Mouse (Mus musculus) right cerebral cortex, postnatal 36 days (tissue): Measurements from ENCODE around the gene 1500015O10Rik.

Source experiments
- DNase-seq, 2 experiments: peaks; one replicate each; pipeline ENCODE4 v3.0.0; 2022; ENCODE audit warnings: low spot score in 2 of 2, mixed read lengths in 1 of 2

The 1500015O10Rik gene

GRCm38 (mm10) chr1:43730491-43730924, at the start of gene 1500015O10Rik:
1500015O10Rik (plus strand) TSS chr1:43730602.
- peak; percentile 22 to 46 for DNase-seq

DNA sequence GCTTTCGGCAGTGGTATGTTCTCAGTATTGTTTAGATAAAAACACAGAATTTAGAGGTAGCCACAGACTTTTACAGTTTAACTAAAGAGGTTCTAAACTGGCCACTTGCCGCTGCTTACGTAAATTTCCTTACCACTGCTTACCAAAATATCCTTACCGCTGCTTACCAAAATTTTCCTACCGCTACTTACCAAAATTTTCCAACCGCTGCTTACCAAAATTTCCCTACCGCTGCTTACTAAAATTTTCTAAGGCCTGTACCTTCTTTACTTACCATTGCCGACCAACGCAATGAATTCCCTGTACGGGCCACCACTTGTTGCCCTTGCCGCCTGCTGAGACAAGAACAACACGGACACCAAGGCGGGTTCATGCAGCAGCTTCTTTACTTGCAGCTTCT, 40.4 kb upstream of the 1500015O10Rik start:
- DNase-seq = no peak

- DNase-seq = no peak
Observed at GRCm38 (mm10) chr1:43690507-43690906, 39.9 kb upstream of the 1500015O10Rik start.

- no peak for DNase-seq
Observed at GRCm38 (mm10) chr1:43694076-43694475, 36.3 kb upstream of the 1500015O10Rik start.

DNA sequence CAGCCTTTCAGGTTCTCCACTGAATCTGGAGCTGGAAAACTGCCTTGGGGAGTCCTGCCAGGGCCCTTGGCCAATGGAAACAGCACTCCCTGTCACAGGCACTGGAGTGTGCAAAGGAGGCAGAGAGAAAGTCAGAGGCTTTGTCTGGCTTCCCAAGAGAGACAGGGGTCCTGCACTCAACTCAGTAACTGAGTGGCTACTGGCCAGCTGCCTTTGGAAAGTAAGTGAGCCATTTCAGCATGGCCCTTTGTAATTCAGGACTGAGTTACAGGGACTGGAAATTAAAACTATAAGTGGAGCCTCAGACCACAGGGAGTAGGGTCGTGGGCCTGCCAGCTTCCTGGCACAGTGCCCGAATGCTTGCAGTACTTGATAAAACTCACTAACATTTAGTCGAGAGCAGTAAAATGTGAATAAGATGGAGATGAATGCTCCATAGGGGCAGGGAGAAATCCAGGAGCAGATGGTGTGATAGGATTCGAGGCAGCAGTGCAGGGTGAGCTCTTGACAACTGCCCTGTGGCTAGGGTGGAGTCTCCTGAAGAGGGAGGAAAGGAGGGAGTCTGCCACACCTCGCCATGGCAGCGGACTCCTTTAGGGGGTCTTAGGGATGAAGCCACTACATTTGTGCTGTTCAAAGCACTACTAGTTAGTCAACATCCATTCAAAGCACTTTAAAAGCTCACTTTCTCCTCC, 35.4 kb upstream of the 1500015O10Rik start:
- DNase-seq = peak; percentile 67

DNA sequence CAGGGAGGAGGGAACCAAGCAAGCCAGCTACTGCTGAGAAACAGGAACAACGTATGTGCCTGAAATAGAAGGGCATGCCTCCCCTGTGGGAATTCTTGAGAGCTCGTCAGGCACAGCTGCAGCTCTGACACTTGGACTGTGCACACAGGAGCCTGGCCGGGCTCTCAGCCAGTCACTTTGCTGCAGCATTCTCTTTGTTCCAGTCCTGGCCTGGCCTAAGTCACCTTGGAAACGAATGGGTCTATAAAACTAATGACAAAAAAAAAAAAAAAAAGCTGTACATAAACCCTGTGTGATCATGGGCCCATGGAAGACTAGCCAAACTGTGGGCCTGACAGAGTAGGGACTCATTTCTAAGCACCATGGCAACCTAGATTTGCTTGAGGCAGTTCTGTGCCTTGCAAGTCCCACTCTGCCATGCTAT, 31.8 kb upstream of the 1500015O10Rik start:
- DNase-seq = peak; percentile 12 to 34

- no peak for DNase-seq
Observed at GRCm38 (mm10) chr1:43714841-43715240, 15.6 kb upstream of the 1500015O10Rik start.

DNA sequence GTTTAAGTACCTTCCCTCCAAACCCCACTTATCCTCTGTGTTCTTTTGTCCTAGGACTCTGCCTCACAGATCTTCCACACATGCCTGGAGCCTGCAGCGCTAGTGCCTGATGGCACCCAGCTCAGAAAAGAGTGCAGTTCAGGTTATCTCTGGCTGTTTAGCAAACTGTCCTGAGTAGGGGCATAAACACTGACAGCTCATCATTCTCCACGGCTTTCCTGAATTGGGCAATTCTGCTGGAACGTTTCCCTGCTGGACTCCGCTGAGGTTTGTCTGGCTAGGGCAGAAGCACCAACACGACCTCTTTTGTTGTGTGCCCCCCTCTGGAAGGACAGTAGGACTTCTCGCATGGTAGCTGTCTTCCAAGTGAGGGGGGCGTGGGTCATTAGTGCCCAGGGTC, 12.4 kb upstream of the 1500015O10Rik start:
- no peak for DNase-seq

DNA sequence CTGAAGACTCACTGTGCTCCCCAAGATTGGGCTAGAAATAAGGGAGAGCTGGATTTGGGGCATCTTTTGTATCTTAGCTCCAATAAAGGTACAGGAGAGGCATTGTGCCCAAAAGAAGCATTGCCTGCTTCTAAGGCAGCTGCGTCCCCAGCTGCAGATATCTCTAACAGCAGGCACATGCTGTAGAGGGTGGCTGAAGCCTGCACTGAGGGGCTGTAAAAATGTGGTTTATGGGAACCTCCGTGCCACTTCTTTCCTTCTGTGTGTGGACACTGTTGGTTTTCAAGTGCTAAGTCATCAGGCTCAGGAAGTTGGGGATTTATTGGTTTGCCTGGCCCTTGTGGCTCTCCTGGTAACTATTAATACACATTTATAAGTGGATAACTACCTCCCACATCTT, 11.6 kb upstream of the 1500015O10Rik start:
- DNase-seq = no peak

DNA sequence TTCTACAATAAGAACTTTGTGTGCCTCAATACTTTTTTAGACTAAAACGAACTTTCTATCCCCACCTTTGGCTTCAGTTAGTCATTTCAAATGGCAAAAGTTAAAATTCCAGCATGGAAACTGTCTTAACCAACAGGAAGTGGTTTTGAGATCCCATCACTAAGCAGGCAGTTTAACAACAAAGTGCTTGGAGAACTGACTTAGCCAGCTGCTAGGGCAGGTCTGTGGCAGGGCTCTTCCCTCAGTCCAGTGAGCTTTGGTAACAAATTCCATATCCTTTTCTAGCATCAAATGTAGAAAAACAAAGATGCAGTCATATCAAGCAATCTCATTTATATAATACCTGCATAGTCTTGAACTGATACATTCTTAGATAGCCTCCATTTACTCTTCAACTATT, 7.9 kb upstream of the 1500015O10Rik start:
- DNase-seq = no peak

- no peak for DNase-seq
Observed at GRCm38 (mm10) chr1:43732100-43732499, 1.7 kb downstream of the 1500015O10Rik start.

GRCm38 (mm10) chr1:43732657-43733056, 2.3 kb downstream of the 1500015O10Rik start:
- DNase-seq = no peak

- DNase-seq = peak in 1 of 2 experiments; percentile 33
Observed at GRCm38 (mm10) chr1:43737812-43738518, 7.6 kb downstream of the 1500015O10Rik start.

GRCm38 (mm10) chr1:43738519-43738894, 8.1 kb downstream of the 1500015O10Rik start:
- DNase-seq = no peak

DNA sequence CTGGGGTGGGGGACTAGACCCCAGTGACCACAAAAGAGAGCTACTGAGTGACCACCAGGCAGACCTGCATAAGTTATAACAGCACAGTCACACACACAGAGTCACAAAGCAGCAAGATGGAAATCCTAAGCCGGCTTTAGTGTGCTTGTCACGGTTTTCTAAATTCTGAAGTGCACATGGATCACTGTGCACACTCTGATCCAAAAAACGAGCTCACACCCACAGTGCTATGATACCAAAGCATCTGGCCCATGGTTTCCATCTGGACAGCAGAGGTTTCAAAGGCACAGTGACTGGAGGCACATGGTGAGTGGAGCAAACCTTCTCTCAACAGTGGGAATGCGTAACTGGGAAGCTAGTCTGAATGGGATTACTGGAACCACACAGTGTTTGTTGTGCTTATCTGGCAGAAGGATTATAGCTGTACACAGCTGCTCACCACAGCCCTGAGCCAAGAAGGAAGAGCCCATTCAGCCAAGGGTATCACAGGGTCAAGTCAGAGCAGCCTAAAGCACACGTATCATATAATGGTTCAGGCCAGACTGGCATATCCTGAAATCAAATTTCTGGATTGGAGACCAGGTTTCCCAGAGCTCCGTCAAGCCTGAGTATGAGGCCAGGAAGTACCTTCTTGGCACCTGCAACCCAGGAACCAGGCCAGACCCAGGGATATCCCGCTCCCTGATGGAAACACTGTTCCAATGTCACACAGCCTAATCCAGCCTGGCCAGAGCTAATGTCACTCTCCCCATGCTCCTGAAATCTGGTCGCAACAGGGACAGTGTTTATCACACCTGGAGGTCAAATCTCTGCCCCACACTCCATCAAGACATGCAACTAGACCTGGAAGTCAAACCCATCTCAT, 24.3 kb downstream of the 1500015O10Rik start:
- DNase-seq = no peak

DNA sequence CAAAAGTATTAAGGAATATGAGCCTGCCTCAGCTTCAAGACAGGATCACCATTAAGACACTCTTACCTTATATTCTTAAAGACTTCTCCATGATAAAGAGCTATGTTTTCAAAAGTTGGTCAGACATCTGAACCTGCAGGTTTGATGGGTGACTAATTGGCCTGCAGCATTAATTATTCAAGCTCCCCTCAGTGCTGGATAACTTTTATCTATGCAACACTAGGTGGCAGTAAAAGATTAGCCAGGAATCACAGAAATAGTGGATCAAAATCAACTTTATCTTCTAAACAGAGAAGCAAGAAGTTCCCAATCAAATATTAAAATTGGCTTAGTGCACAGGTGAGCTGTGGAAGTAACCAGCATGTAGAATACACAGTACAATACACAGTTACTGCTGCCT, 29.7 kb downstream of the 1500015O10Rik start:
- DNase-seq = no peak

DNA sequence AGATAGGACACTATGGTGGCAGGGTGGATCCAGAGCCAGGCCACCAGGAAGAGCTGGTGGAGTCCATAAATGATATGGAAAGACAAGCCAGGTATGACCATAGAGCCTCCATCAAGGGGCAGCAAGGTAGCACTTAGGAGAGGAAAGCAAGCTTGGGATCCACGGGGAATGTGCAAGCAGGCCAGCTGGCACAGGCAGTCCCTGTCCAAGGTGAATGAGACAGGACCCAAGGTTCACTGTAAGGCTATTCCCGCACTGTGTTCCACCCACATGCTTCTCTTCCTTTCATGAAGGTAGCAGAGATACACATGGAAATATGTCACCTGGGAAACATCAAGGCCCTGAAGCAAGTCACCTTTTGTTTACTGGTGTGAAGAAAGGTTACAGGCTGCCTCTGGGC, 34.1 kb downstream of the 1500015O10Rik start:
- DNase-seq = no peak

- no peak for DNase-seq
Observed at GRCm38 (mm10) chr1:43766328-43766727, 35.9 kb downstream of the 1500015O10Rik start.

DNA sequence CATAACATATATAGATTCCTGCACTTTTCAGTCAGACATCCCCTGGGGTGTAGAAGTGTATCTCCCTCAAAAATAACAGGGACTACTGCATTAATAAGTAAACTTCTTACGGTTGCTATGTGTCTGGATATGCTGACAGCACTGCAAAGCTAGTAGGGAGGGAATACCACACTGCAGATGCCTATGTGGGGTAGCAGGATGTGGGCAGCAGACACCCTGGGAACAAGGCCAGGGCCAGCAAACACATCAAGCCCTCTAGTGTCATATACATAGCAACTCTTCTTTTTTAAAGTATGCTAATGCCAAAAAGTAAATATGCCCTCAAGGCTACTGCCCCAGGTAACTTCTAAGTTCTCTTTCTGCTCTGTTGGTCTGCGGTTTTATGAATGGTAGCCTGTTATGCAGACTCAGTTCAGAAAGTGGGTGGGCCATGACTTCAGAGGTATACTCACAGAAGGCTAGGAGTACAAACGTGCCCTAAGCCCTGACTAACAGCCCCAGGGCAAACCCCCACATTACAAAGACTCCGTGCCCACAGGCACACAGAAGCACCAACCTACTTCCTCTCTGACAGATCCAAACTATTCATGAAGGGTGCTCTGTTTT, 38.1 kb downstream of the 1500015O10Rik start:
- DNase-seq = no peak

GRCm38 (mm10) chr1:43769348-43769747, 38.9 kb downstream of the 1500015O10Rik start:
- DNase-seq = no peak

DNA sequence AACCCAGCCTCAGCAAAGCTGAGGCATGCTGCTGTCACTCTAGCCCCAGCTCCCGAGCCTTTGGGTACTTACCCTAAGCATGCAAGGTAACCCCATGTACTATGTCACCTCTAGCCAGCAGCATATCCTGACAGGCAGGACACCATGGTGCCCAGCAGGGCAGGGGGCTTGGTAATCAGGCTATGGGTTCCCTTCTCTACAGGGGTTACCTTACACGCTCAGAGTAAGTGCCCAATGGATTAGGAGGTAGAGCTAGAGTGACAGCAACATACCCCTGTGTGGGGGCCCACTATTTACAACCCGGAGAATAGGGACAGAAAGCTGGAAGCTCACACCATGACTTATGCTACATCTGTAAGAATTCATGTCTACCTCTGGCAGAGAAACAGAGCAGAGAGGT, 39.6 kb downstream of the 1500015O10Rik start:
- DNase-seq = no peak

- no peak for DNase-seq
Observed at GRCm38 (mm10) chr1:43772694-43773093, 42.3 kb downstream of the 1500015O10Rik start.
